Mouse (Mus musculus) c-Kit-positive CD71-negative TER-119-negative erythroid progenitor cells, embryonic 14.5 days (primary cell): ENCODE results near the gene Cbln1.
A peak's percentile ranks its signal among the peaks of the same experiment; 100 is the strongest.

Experiments
- DNase-seq: peaks from one replicate; pipeline ENCODE4 v3.0.0-alpha.2; 2013; ENCODE audit warnings: low read depth

Gene Cbln1

GRCm38 (mm10) chr8:87472271-87473236, at the start of gene Cbln1:
Gene Cbln1, minus strand, starts transcription at chr8:87472609.
- peak; percentile 61 for DNase-seq

GRCm38 (mm10) chr8:87517132-87517531, 44.7 kb upstream of the Cbln1 start:
- no peak for DNase-seq

GRCm38 (mm10) chr8:87513796-87514195, 41.4 kb upstream of the Cbln1 start:
- DNase-seq = no peak

GRCm38 (mm10) chr8:87513350-87513749, 40.9 kb upstream of the Cbln1 start:
- no peak for DNase-seq

GRCm38 (mm10) chr8:87512636-87513035, 40.2 kb upstream of the Cbln1 start:
- DNase-seq = no peak

- no peak for DNase-seq
Observed at GRCm38 (mm10) chr8:87507046-87507445, 34.6 kb upstream of the Cbln1 start.

- no peak for DNase-seq
Observed at GRCm38 (mm10) chr8:87504441-87504840, 32.0 kb upstream of the Cbln1 start.

- DNase-seq = no peak
Observed at GRCm38 (mm10) chr8:87502684-87503083, 30.3 kb upstream of the Cbln1 start.

- no peak for DNase-seq
Observed at GRCm38 (mm10) chr8:87497641-87498040, 25.2 kb upstream of the Cbln1 start.

- DNase-seq = no peak
Observed at GRCm38 (mm10) chr8:87496511-87496910, 24.1 kb upstream of the Cbln1 start.

GRCm38 (mm10) chr8:87494862-87495261, 22.5 kb upstream of the Cbln1 start:
- DNase-seq = no peak

- DNase-seq = no peak
Observed at GRCm38 (mm10) chr8:87489841-87490415, 17.5 kb upstream of the Cbln1 start.

- DNase-seq = no peak
Observed at GRCm38 (mm10) chr8:87481396-87481795, 9.0 kb upstream of the Cbln1 start.

GRCm38 (mm10) chr8:87478221-87478620, 5.8 kb upstream of the Cbln1 start:
- DNase-seq = no peak

GRCm38 (mm10) chr8:87477102-87477645, 4.8 kb upstream of the Cbln1 start:
- DNase-seq = no peak

- DNase-seq = no peak
Observed at GRCm38 (mm10) chr8:87475551-87475950, 3.1 kb upstream of the Cbln1 start.

GRCm38 (mm10) chr8:87474379-87474778, 2.0 kb upstream of the Cbln1 start:
- DNase-seq = no peak

- no peak for DNase-seq
Observed at GRCm38 (mm10) chr8:87473940-87474339, 1.5 kb upstream of the Cbln1 start.

- DNase-seq = no peak
Observed at GRCm38 (mm10) chr8:87473314-87473713, 905 bp upstream of the Cbln1 start.

GRCm38 (mm10) chr8:87471603-87472270, 672 bp downstream of the Cbln1 start:
- DNase-seq = no peak

GRCm38 (mm10) chr8:87470834-87471602, 1.4 kb downstream of the Cbln1 start:
- no peak for DNase-seq
